Mouse (Mus musculus) hindbrain, embryonic 15.5 days (tissue): ENCODE measurements around the gene Spry2. TPM values are rescaled to one million over a fixed set of nuclear protein-coding genes. Genes with fewer than 3 reads are reported as not detected.

Source experiments
- ATAC-seq: fragments of 200-750 bp; cut with Nextera tagmentation; 2 replicates; pipeline ENCODE4 v1.8.0; 2017; ENCODE audit warnings: low read depth, moderate number of reproducible peaks, moderate TSS enrichment; ENCODE audit not compliant: low FRiP score
- H3K27ac ChIP-seq: fragments of 300-500 bp; sonication (generic); replicated peaks from 2 replicates; pipeline ENCODE4 v1.5.1; 2015; ENCODE audit warnings: mild to moderate bottlenecking, inconsistent platforms
- H3K27me3 ChIP-seq: fragments of 300-500 bp; sonication (generic); 2 replicates; pipeline ENCODE4 v1.6.1; 2015; ENCODE audit warnings: control low read depth, inconsistent platforms
- H3K36me3 ChIP-seq: fragments of 300-500 bp; sonication (generic); 2 replicates; pipeline ENCODE4 v1.6.1; 2015; ENCODE audit warnings: control low read depth, inconsistent platforms
- H3K4me1 ChIP-seq: fragments of 300-500 bp; sonication (generic); replicated peaks from 2 replicates; pipeline ENCODE4 v1.6.1; 2015; ENCODE audit warnings: control low read depth, inconsistent platforms
- H3K4me2 ChIP-seq: fragments of 300-500 bp; sonication (generic); 2 replicates; pipeline ENCODE4 v1.6.1; 2015; ENCODE audit warnings: moderate library complexity, mild to moderate bottlenecking, inconsistent platforms
- H3K4me3 ChIP-seq: fragments of 300-500 bp; sonication (generic); 2 replicates; pipeline ENCODE4 v1.5.1; 2015; ENCODE audit warnings: mild to moderate bottlenecking, inconsistent platforms
- H3K9ac ChIP-seq: fragments of 300-500 bp; sonication (generic); 2 replicates; pipeline ENCODE4 v1.6.1; 2015; ENCODE audit warnings: inconsistent platforms
- H3K9me3 ChIP-seq: fragments of 300-500 bp; sonication (generic); 2 replicates; pipeline ENCODE4 v1.6.1; 2016; ENCODE audit warnings: control low read depth, inconsistent platforms
- WGBS: fragments of 180-500 bp; shearing (Covaris S2); methylation state at CpG from one replicate; pipeline ENCODE4 v1.1.7; 2015; 5-methylcytosine and 5-hydroxymethylcytosine counted together
- polyA plus RNA-seq: library from polyadenylated mRNA; unstranded; fragments of >200 nt; fragmentation: Nextera tagmentation; extraction: Ambion mirVana; gene quantifications from 2 replicates; pipeline ENCODE4 v1.2.1, GENCODE M21; 2015

The Spry2 gene
- polyA plus RNA-seq, 1 experiment from 2014 or later: 35.2 TPM

DNA sequence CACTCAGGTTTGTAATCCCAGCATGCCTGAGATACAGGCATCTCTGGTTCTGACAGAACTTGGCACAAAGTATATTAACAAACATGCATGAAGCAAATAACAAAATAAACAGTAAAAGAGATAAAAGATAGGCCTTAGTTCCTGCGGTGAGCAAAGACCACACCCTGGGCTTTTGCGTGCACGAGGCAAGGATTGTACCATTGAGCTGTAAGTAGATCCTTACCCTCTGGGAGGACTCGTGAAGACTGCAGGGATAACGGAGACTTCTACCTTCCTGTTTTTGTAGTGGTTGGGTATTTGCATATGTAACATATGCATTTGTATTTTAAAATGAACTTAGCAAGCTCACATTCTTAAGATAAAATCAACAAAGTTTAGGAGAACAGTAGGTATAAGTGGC is 37.7 kb downstream of the Spry2 start:
- Histone ChIP-seq H3K9ac (no peak overlapping the region), H3K4me2 (no peak overlapping the region), H3K27ac (no peak overlapping the region), H3K4me3 (no peak overlapping the region), H3K4me1 (no peaks in the 10 kb centered on the region), H3K36me3 (no peaks in the 10 kb centered on the region), H3K27me3 (no peaks in the 10 kb centered on the region), H3K9me3 (no peaks in the 10 kb centered on the region)
- ATAC-seq: no peak
- 28% methylated on average over 5 of the region's 5 CpGs for WGBS

DNA sequence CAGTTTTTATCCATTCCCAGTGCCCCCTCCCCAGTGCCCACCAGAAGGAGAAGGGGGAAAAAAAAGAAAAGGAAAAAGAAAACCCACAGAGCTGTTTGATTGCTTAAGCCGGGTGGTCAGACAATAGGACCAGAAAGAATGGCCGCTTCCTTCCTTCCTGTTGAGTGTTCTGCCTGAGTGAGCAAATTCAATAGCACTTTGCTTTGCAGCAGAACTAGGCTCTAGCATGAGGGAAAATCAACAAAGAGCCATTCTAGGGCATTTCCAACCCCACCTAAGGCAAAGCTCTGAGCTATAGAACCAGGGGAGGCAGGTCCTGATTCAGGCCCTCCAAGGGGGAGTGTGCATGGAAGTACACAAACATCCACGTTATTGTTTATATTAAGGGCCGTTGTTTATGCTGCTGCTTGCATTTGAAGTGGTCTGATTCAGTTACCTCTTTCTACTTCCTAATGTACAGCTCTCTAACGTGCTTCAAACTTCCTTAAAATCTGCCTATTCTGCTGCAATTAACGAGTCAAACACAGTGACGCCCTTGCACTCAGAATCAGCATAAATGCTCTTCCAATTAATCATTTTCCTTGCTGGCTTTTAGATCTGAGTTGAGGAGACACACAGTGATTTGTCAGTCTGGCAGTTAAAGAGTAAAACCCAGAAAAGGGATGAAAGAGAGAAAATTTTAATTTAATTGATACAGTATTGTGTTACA is 45.1 kb downstream of the Spry2 start:
- no peaks in the 10 kb centered on the region for H3K36me3 ChIP-seq
- no peak overlapping the region for H3K4me2 ChIP-seq
- H3K27ac ChIP-seq: peak overlapping the region; percentile 35; the same call in 1 of the 2 replicates
- H3K4me1 ChIP-seq: peaks cover 5% of the 10 kb centered on the region; the same call in 1 of the 2 replicates
- no peaks in the 10 kb centered on the region for H3K27me3 ChIP-seq
- 5% methylated on average over 7 of the region's 7 CpGs for WGBS
- no peak overlapping the region for H3K4me3 ChIP-seq
- H3K9me3 ChIP-seq: no peaks in the 10 kb centered on the region
- H3K9ac ChIP-seq: no peak overlapping the region
- ATAC-seq: peak; percentile 79

Other genes with a start within 250 kb of the Spry2 start
- not detected in 2 replicates for gene Trim52, start 209.4 kb upstream of the Spry2 start, polyA plus RNA-seq